Mouse (Mus musculus): ENCODE data around the gene Fgfr2. TPM values are rescaled to one million over a fixed set of nuclear protein-coding genes. Genes with fewer than 3 reads are reported as not detected.

The Fgfr2 gene
- total and polyA plus RNA-seq, 2 experiments from 2014 or later = 12.1 to 32.6 TPM

DNA sequence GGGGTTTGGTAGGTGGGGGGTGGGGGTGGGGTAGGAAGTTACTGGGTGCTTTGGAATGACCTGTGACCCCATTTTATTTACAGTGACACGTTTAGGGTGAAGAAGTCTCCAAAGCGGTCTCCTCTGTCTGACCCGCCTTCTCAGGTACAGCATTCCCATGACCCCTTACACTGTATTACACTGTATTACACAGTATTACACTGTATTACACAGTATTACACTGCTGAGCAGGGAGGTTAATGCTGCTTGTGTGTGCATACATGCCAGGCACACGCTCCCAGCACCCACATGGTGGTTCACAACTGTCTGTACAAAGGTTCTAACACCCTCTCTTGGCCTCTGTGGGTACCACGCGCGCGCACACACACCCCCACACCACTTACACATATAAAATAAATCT lies 2389.7 kb downstream of the Fgfr2 start:
- H3K9me3 ChIP-seq (ENCODE audit: low read length) = no peaks in the 10 kb centered on the region
- no peaks in the 10 kb centered on the region for H3K4me1 ChIP-seq (ENCODE audit: insufficient read depth, low read length)
- H3K4me3 ChIP-seq (ENCODE audit: low read depth, low read length) = no peak overlapping the region
- TF ChIP-seq CTCF (IDR thresholded peaks at IDR 0.05) = no peak
- DNase-seq (ENCODE audit: low spot score) (no peak), ATAC-seq (ENCODE audit: low FRiP score) (no peak)
- no peak overlapping the region for H3K27ac ChIP-seq (ENCODE audit: low read depth, low read length)
- peaks cover 47% of the 10 kb centered on the region for H3K36me3 ChIP-seq (ENCODE audit: insufficient read depth, low read length)
- H3K4me2 ChIP-seq (ENCODE audit: low read depth, low read length, poor library complexity, severe bottlenecking) = no peak overlapping the region
- no peak overlapping the region for H3K9ac ChIP-seq (replicated peaks; ENCODE audit: low read length, poor library complexity, severe bottlenecking)
- no peaks in the 10 kb centered on the region for H3K27me3 ChIP-seq (ENCODE audit: insufficient read depth, low read length)
- WGBS = 93% methylated on average over 8 of the region's 8 CpGs

DNA sequence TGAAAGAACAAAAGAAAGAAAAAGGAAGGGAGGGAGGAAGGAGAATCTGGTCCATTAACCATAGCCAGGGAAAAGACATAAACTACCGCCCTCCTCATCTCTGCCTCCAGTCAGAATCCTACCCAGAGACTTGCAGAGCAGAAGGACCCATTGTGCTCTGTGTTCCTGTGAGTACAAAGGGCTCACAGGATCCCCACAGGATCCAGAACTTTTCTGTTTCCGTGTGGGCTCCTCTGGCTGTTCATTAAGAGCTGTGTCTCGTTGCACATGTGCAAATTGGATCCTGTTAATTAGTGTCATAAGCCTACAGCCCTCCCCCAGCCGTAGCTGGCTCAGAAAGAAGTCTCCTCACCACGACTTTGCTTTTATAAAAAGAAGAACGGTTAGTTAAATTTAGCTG lies 2390.2 kb downstream of the Fgfr2 start:
- no peaks in the 10 kb centered on the region for H3K9me3 ChIP-seq (ENCODE audit: low read length)
- peaks cover 49% of the 10 kb centered on the region for H3K36me3 ChIP-seq (ENCODE audit: insufficient read depth, low read length)
- no peaks in the 10 kb centered on the region for H3K27me3 ChIP-seq (ENCODE audit: insufficient read depth, low read length)
- H3K9ac ChIP-seq (replicated peaks; ENCODE audit: low read length, poor library complexity, severe bottlenecking) = no peak overlapping the region
- WGBS = 50% methylated on average over 6 of the region's 6 CpGs
- no peak for ATAC-seq (ENCODE audit: low FRiP score)
- H3K4me2 ChIP-seq (ENCODE audit: low read depth, low read length, poor library complexity, severe bottlenecking) = no peak overlapping the region
- no peak overlapping the region for H3K27ac ChIP-seq (ENCODE audit: low read depth, low read length)
- no peaks in the 10 kb centered on the region for H3K4me1 ChIP-seq (ENCODE audit: insufficient read depth, low read length)
- H3K4me3 ChIP-seq (ENCODE audit: low read depth, low read length) = no peak overlapping the region
- no peak for TF ChIP-seq CTCF (IDR thresholded peaks at IDR 0.05)
- DNase-seq (ENCODE audit: low spot score) = peak; percentile 44

DNA sequence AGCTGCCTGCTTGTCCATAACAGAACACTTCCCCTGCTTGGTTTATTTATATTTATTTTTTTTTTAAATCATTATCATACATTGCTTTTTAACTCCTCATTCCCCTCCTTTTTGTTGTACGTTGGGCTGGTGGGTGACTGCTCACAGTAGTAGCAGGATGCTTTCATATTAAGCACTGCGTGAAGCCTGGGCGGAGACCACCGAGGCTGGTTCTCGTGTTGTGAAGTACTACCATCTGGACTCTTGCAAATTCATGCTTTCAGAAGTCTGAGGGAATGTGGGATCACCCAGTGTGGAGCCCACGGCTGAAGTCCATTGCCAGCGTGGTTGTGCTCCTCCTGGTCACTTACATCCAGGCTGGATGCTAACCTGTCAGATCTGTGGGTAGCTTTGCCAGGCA lies 2391.4 kb downstream of the Fgfr2 start:
- no peak overlapping the region for H3K27ac ChIP-seq (ENCODE audit: low read depth, low read length)
- no peak for TF ChIP-seq CTCF (IDR thresholded peaks at IDR 0.05)
- no peak overlapping the region for H3K4me3 ChIP-seq (ENCODE audit: low read depth, low read length)
- no peaks in the 10 kb centered on the region for H3K9me3 ChIP-seq (ENCODE audit: low read length)
- no peak for ATAC-seq (ENCODE audit: low FRiP score)
- 59% methylated on average over 7 of the region's 7 CpGs for WGBS
- H3K9ac ChIP-seq (replicated peaks; ENCODE audit: low read length, poor library complexity, severe bottlenecking) = no peak overlapping the region
- H3K4me2 ChIP-seq (ENCODE audit: low read depth, low read length, poor library complexity, severe bottlenecking) = no peak overlapping the region
- no peak for DNase-seq (ENCODE audit: low spot score)
- no peaks in the 10 kb centered on the region for H3K27me3 ChIP-seq (ENCODE audit: insufficient read depth, low read length)
- no peaks in the 10 kb centered on the region for H3K4me1 ChIP-seq (ENCODE audit: insufficient read depth, low read length)
- H3K36me3 ChIP-seq (ENCODE audit: insufficient read depth, low read length) = peaks cover 45% of the 10 kb centered on the region

- ATAC-seq (ENCODE audit: low FRiP score) (no peak), DNase-seq (ENCODE audit: low spot score) (no peak)
- 94% methylated on average over 4 of the region's 4 CpGs for WGBS
Measured at GRCm38 (mm10) chr7:130727560-130727959, 2395.6 kb downstream of the Fgfr2 start.

DNA sequence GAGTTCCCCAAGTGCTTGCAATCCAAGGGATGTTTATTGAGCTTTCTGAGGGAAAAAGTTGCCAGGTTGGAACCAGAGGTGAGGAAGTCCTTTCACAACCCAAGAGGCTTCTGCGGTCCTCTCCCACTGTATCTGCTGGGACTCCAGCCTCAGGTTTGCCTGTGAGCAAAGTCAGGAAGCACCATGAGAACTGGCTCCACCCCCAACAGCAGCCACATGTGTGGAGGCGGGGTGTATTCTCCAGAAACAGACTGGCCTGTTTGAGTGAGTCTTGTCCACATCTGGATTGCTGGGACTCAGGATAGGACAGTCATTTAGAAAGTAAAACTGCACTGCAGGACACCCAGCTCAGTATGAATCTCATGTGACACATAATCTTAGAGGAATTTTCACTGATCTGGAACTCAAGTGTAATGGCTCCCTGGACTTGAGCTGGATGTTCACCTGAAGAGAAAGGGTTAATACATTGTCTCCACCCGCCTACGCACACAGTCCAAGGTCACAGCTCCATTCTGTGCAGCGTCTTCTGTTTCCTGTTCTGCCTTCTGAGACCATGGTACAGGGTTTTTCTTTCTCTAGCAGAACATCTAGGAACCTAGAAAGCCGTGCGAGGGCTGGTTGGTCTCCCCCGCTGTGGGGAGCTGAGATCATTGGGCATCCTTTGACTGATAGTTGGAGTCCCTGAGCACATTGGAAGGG lies 2396.3 kb downstream of the Fgfr2 start:
- Histone ChIP-seq H3K27ac (ENCODE audit: low read depth, low read length) (no peak overlapping the region), H3K27me3 (ENCODE audit: insufficient read depth, low read length) (no peaks in the 10 kb centered on the region), H3K9me3 (ENCODE audit: low read length) (no peaks in the 10 kb centered on the region), H3K4me3 (ENCODE audit: low read depth, low read length) (no peak overlapping the region), H3K4me1 (ENCODE audit: insufficient read depth, low read length) (no peaks in the 10 kb centered on the region), H3K9ac (replicated peaks; ENCODE audit: low read length, poor library complexity, severe bottlenecking) (no peak overlapping the region), H3K4me2 (ENCODE audit: low read depth, low read length, poor library complexity, severe bottlenecking) (no peak overlapping the region), H3K36me3 (ENCODE audit: insufficient read depth, low read length) (peaks cover 17% of the 10 kb centered on the region)
- no peak for TF ChIP-seq CTCF (IDR thresholded peaks at IDR 0.05)
- DNase-seq (ENCODE audit: low spot score) (no peak), ATAC-seq (ENCODE audit: low FRiP score) (no peak)
- WGBS = 77% methylated on average over 8 of the region's 8 CpGs

More at GRCm38 (mm10) chr7:130727560-130727959, 2395.6 kb downstream of the Fgfr2 start:
- H3K9me3 ChIP-seq (ENCODE audit: low read length) = no peaks in the 10 kb centered on the region
- H3K4me1 ChIP-seq (ENCODE audit: insufficient read depth, low read length) = no peaks in the 10 kb centered on the region
- peaks cover 17% of the 10 kb centered on the region for H3K36me3 ChIP-seq (ENCODE audit: insufficient read depth, low read length)
- TF ChIP-seq CTCF (IDR thresholded peaks at IDR 0.05) = no peak
- H3K9ac ChIP-seq (replicated peaks; ENCODE audit: low read length, poor library complexity, severe bottlenecking) = no peak overlapping the region
- H3K27ac ChIP-seq (ENCODE audit: low read depth, low read length) = no peak overlapping the region
- H3K27me3 ChIP-seq (ENCODE audit: insufficient read depth, low read length) = no peaks in the 10 kb centered on the region
- H3K4me3 ChIP-seq (ENCODE audit: low read depth, low read length) = no peak overlapping the region
- no peak overlapping the region for H3K4me2 ChIP-seq (ENCODE audit: low read depth, low read length, poor library complexity, severe bottlenecking)

DNA sequence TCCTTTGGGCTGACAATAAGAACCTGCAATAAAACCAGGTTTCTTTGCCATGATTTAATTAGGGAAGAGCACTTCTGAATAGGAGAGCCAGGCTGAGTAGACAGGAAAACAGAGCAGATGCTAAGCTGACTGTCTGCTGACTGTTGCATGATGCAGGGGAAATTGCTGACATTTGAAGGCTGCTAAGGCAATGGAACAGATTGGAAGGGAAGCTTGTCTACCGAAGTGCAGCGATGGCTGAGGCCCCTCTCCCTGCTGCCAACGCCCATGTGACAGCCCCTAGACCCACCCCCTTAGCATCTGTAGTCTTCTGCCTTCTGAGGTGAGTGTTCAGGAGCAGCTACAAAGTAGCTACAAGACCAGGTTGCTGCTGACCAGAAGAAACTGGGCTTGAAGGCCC lies 2397.0 kb downstream of the Fgfr2 start:
- H3K27me3 ChIP-seq (ENCODE audit: insufficient read depth, low read length) = no peaks in the 10 kb centered on the region
- no peak overlapping the region for H3K4me2 ChIP-seq (ENCODE audit: low read depth, low read length, poor library complexity, severe bottlenecking)
- peaks cover 17% of the 10 kb centered on the region for H3K36me3 ChIP-seq (ENCODE audit: insufficient read depth, low read length)
- no peak for TF ChIP-seq CTCF (IDR thresholded peaks at IDR 0.05)
- no peak overlapping the region for H3K4me3 ChIP-seq (ENCODE audit: low read depth, low read length)
- H3K27ac ChIP-seq (ENCODE audit: low read depth, low read length) = no peak overlapping the region
- DNase-seq (ENCODE audit: low spot score) = no peak
- no peak for ATAC-seq (ENCODE audit: low FRiP score)
- 88% methylated on average over 3 of the region's 3 CpGs for WGBS
- H3K9me3 ChIP-seq (ENCODE audit: low read length) = no peaks in the 10 kb centered on the region
- no peaks in the 10 kb centered on the region for H3K4me1 ChIP-seq (ENCODE audit: insufficient read depth, low read length)
- no peak overlapping the region for H3K9ac ChIP-seq (replicated peaks; ENCODE audit: low read length, poor library complexity, severe bottlenecking)

Measured in midbrain, postnatal 0 days (tissue).